Mouse (Mus musculus) thymus, postnatal 0 days (tissue): ENCODE data around the gene Zfyve28. TPM values are rescaled to one million over a fixed set of nuclear protein-coding genes. Genes with fewer than 3 reads are reported as not detected.

Experiments used
- DNase-seq: peaks from one replicate; pipeline ENCODE4 v3.0.0-alpha.2; 2015; ENCODE audit warnings: low spot score
- polyA plus RNA-seq: library from polyadenylated mRNA; unstranded; fragments of >200 nt; fragmentation: Nextera tagmentation; extraction: Ambion mirVana; gene quantifications from 2 replicates; pipeline ENCODE4 v1.2.1, GENCODE M21; 2015

Gene Zfyve28
- 10.0 and 12.7 TPM in 2 replicates for polyA plus RNA-seq

- DNase-seq: peak; percentile 79
Observed at GRCm38 (mm10) chr5:34288154-34288716, at the start of gene Zfyve28, which contains the start of gene Cfap99. Gene Zfyve28 (minus strand): TSS chr5:34288449. Gene Cfap99 (plus strand): TSS chr5:34288600.

GRCm38 (mm10) chr5:34336775-34337450, 48.7 kb upstream of the Zfyve28 start:
- peak; percentile 76 for DNase-seq

GRCm38 (mm10) chr5:34336097-34336774, 48.0 kb upstream of the Zfyve28 start, which contains the start of gene Rnf4:
Gene Rnf4 (plus strand): TSS chr5:34336289.
- DNase-seq: peak; percentile 98

GRCm38 (mm10) chr5:34335539-34336096, 47.4 kb upstream of the Zfyve28 start:
- no peak for DNase-seq

GRCm38 (mm10) chr5:34334081-34334480, 45.8 kb upstream of the Zfyve28 start:
- no peak for DNase-seq

GRCm38 (mm10) chr5:34330136-34330535, 41.9 kb upstream of the Zfyve28 start:
- DNase-seq: no peak

- peak; percentile 24 for DNase-seq
Observed at GRCm38 (mm10) chr5:34326875-34327576, 38.8 kb upstream of the Zfyve28 start.

GRCm38 (mm10) chr5:34326249-34326691, 38.0 kb upstream of the Zfyve28 start:
- no peak for DNase-seq

GRCm38 (mm10) chr5:34325286-34325685, 37.0 kb upstream of the Zfyve28 start:
- no peak for DNase-seq

GRCm38 (mm10) chr5:34321236-34321635, 33.0 kb upstream of the Zfyve28 start:
- peak; percentile 42 for DNase-seq

- DNase-seq: no peak
Observed at GRCm38 (mm10) chr5:34319491-34320034, 31.3 kb upstream of the Zfyve28 start.

GRCm38 (mm10) chr5:34309016-34309415, 20.8 kb upstream of the Zfyve28 start:
- no peak for DNase-seq

GRCm38 (mm10) chr5:34302377-34302776, 14.1 kb upstream of the Zfyve28 start:
- no peak for DNase-seq

GRCm38 (mm10) chr5:34298937-34299535, 10.8 kb upstream of the Zfyve28 start:
- no peak for DNase-seq

GRCm38 (mm10) chr5:34298061-34298460, 9.8 kb upstream of the Zfyve28 start:
- DNase-seq: no peak

- DNase-seq: no peak
Observed at GRCm38 (mm10) chr5:34295141-34295540, 6.9 kb upstream of the Zfyve28 start.

GRCm38 (mm10) chr5:34294696-34295095, 6.4 kb upstream of the Zfyve28 start:
- DNase-seq: no peak

GRCm38 (mm10) chr5:34293363-34293762, 5.1 kb upstream of the Zfyve28 start:
- DNase-seq: peak; percentile 14

GRCm38 (mm10) chr5:34289286-34289685, 1.0 kb upstream of the Zfyve28 start:
- no peak for DNase-seq

GRCm38 (mm10) chr5:34287838-34288145, 457 bp downstream of the Zfyve28 start:
- DNase-seq: no peak
